Comparison of ENCODE assay signal across 10 mouse cellular contexts in genomic region chr10:82866356-82866755, GRCm38 (mm10). TPM values are rescaled to one million over a fixed set of nuclear protein-coding genes. Genes with fewer than 3 reads are reported as not detected.
DNase-seq lines count a peak whose midpoint lies in the region; ATAC-seq lines count a peak whose summit lies in the region.
"Had no signal": no experiment of that assay in that cellular context is flagged by ENCODE, and none has a peak within 500 bp of the region (broad histone marks: within the 10 kb centered on the region; RNA-seq: fewer than 3 reads in every experiment).

TSS of gene Eid3 (plus strand) at chr10:82866626.

- no peak within 1 kb of the TSS for H3K9ac ChIP-seq in liver, embryonic 11.5 days (ENCODE audit: low read depth, low read length)
- no peak within 1 kb of the TSS for H3K9ac ChIP-seq in liver, embryonic 12.5 days
- no peak within 1 kb of the TSS for H3K9ac ChIP-seq in midbrain, embryonic 16.5 days (ENCODE audit: low read depth, low read length)
- H3K9ac ChIP-seq: lung, embryonic 14.5 days had no signal

- DNase-seq in liver, embryonic 11.5 days (ENCODE audit: low spot score): no peak
- peak; percentile 90 for DNase-seq in ES-CJ7 (ENCODE audit: low read depth, low spot score)
- peak; percentile 34 for DNase-seq in brain, adult 2 months (ENCODE audit: low read depth, low spot score)
- no peak for DNase-seq in urinary bladder, postnatal 4 days (ENCODE audit: low spot score in 2 of 2)
- no peak for DNase-seq in layer of hippocampus, postnatal 25 days (ENCODE audit: extremely low spot score in 1 of 2, low spot score in 1 of 2)
- DNase-seq: heart, postnatal 4 days; lung, embryonic 14.5 days had no signal

- H3K36me3 ChIP-seq in liver, embryonic 11.5 days (ENCODE audit: control insufficient read depth, insufficient read depth, low read length): peaks cover 31% of the 10 kb centered on the region
- H3K36me3 ChIP-seq in liver, embryonic 12.5 days: peaks cover 89% of the 10 kb centered on the region
- H3K36me3 ChIP-seq in midbrain, embryonic 16.5 days (ENCODE audit: control insufficient read depth, insufficient read depth, low read length): no peaks in the 10 kb centered on the region

- 0 out of 2 replicates have a peak, but pooled peaks have one; percentile 27 for ATAC-seq in liver, embryonic 11.5 days (replicated peaks; ENCODE audit: low FRiP score)
- no peak for ATAC-seq in liver, embryonic 12.5 days
- 0 out of 2 replicates have a peak, but pooled peaks have one; percentile 30 for ATAC-seq in midbrain, embryonic 16.5 days

- H3K4me1 ChIP-seq in liver, embryonic 11.5 days (replicated peaks; ENCODE audit: control insufficient read depth, insufficient read depth, low read length): peaks cover 18% of the 10 kb centered on the region
- H3K4me1 ChIP-seq in liver, embryonic 12.5 days: peaks cover 40% of the 10 kb centered on the region
- peaks cover 25% of the 10 kb centered on the region for H3K4me1 ChIP-seq in midbrain, embryonic 16.5 days (ENCODE audit: control insufficient read depth, insufficient read depth, low read length)

- H3K4me2 ChIP-seq in liver, embryonic 11.5 days: no peak within 1 kb of the TSS
- no peak within 1 kb of the TSS for H3K4me2 ChIP-seq in liver, embryonic 12.5 days
- no peak within 1 kb of the TSS for H3K4me2 ChIP-seq in midbrain, embryonic 16.5 days (ENCODE audit: low read length)
- H3K4me2 ChIP-seq: lung, embryonic 14.5 days had no signal

- no peaks in the 10 kb centered on the region for H3K9me3 ChIP-seq in liver, embryonic 11.5 days (ENCODE audit: control insufficient read depth, low read length)
- H3K9me3 ChIP-seq in liver, embryonic 12.5 days (replicated peaks): no peaks in the 10 kb centered on the region
- H3K9me3 ChIP-seq in midbrain, embryonic 16.5 days (replicated peaks; ENCODE audit: control insufficient read depth, low read length, poor library complexity, severe bottlenecking): no peaks in the 10 kb centered on the region

- 81% methylated on average over 9 of the region's 9 CpGs for WGBS in liver, embryonic 11.5 days
- WGBS in liver, embryonic 12.5 days (ENCODE audit: insufficient replicate concordance): 78% methylated on average over 9 of the region's 9 CpGs
- 58% methylated on average over 9 of the region's 9 CpGs for WGBS in midbrain, embryonic 16.5 days

- no peak within 1 kb of the TSS for H3K27ac ChIP-seq in liver, embryonic 11.5 days (ENCODE audit: low read depth, low read length)
- no peak within 1 kb of the TSS for H3K27ac ChIP-seq in liver, embryonic 12.5 days
- no peak within 1 kb of the TSS for H3K27ac ChIP-seq in midbrain, embryonic 16.5 days (ENCODE audit: low read length)

- no peaks in the 10 kb centered on the region for H3K27me3 ChIP-seq in liver, embryonic 11.5 days (replicated peaks; ENCODE audit: control insufficient read depth, insufficient read depth, low read length)
- no peaks in the 10 kb centered on the region for H3K27me3 ChIP-seq in liver, embryonic 12.5 days (replicated peaks)
- H3K27me3 ChIP-seq in midbrain, embryonic 16.5 days (ENCODE audit: control insufficient read depth, insufficient read depth, low read depth, low read length): no peaks in the 10 kb centered on the region

- H3K4me3 ChIP-seq in liver, embryonic 11.5 days (ENCODE audit: low read depth, low read length): no peak within 1 kb of the TSS
- H3K4me3 ChIP-seq in liver, embryonic 12.5 days: no peak within 1 kb of the TSS
- H3K4me3 ChIP-seq in midbrain, embryonic 16.5 days (ENCODE audit: low read depth, low read length): no peak within 1 kb of the TSS
- H3K4me3 ChIP-seq: myocyte had no signal

RNA-seq across cellular contexts. Expression of gene Eid3, which starts in this region (rescaled TPM):
- polyA plus RNA-seq in liver, embryonic 11.5 days (2014; fragmentation: Nextera tagmentation; extraction: Ambion mirVana): 0.45 and 0.75 TPM in 2 replicates
- polyA plus RNA-seq in liver, embryonic 12.5 days (2016; fragmentation: Nextera tagmentation; extraction: Ambion mirVana): 0.19 and 0.39 TPM in 2 replicates
- 0.36 and 0.42 TPM in 2 replicates for polyA plus RNA-seq in midbrain, embryonic 16.5 days (2015; fragmentation: Nextera tagmentation; extraction: Ambion mirVana)
- total RNA-seq in layer of hippocampus, postnatal 25 days (2021): 1 to 10 TPM; 1.3 to 2.3 TPM

Comparison
In these comparisons a context has a peak if more than half of its experiments do, and no peak if none do; other contexts are left out.
1. Peak in ATAC-seq in liver, embryonic 11.5 days; RNA of the gene not detected or under 1 TPM.
2. Peak in ATAC-seq in midbrain, embryonic 16.5 days; RNA of the gene not detected or under 1 TPM.
3. DNase-seq: peak in ES-CJ7 (single experiment) and brain, adult 2 months (single experiment); none in liver, embryonic 11.5 days (single experiment), urinary bladder, postnatal 4 days (0 of 2) and layer of hippocampus, postnatal 25 days (0 of 2).